Mouse (Mus musculus): Measurements from ENCODE around the gene Dnah14.

Gene Dnah14

GRCm38 (mm10) chr1:181789952-181790351, 213.6 kb downstream of the Dnah14 start:
- DNase-seq (ENCODE audit: low spot score) = no peak

- no peak for DNase-seq (ENCODE audit: low spot score)
Measured at GRCm38 (mm10) chr1:181793541-181793940, 217.2 kb downstream of the Dnah14 start.

GRCm38 (mm10) chr1:181799911-181800310, 223.6 kb downstream of the Dnah14 start:
- DNase-seq (ENCODE audit: low spot score) = no peak

- no peak for DNase-seq (ENCODE audit: low spot score)
Measured at GRCm38 (mm10) chr1:181800667-181801066, 224.3 kb downstream of the Dnah14 start.

- no peak for DNase-seq (ENCODE audit: low spot score)
Measured at GRCm38 (mm10) chr1:181811481-181812223, 235.3 kb downstream of the Dnah14 start.

DNA sequence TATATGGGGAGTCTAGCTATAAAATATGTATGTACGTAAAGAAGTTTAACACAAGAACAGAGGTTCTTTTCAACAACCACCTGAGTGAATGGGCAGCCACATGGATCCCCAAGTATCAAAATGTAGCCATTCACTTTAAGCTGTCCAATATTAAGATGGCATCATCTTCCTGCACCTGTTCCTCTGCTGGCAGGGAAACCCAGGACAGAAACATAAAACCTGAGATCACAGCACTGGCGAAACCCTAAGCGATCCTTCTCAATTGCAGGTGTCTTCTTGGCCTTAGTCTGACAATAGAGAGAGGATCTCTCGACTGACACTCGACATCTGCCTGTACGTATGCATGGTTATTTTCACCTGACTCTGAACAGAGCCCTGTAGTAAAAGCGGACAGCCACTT, 250.4 kb downstream of the Dnah14 start:
- no peak for DNase-seq (ENCODE audit: low spot score)

DNA sequence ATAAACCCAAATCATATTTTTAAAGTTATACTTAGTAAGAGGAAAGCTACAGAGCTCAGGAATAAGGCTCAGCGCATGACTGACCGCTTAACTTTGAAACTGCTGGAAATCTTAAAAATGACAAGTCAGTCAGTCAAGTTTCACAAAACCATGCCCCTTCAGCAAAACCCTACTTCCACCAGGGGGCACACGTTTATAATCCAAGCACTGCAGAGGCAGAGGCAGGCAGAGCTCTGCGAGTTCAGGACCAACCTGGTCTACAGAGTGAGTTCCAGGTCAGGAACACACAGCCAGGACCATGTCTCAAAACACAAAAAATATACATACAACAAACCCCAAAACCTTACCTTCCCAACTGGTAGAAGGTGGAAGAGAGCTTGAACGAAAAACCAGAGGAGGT, 252.0 kb downstream of the Dnah14 start:
- no peak for DNase-seq (ENCODE audit: low spot score)

DNA sequence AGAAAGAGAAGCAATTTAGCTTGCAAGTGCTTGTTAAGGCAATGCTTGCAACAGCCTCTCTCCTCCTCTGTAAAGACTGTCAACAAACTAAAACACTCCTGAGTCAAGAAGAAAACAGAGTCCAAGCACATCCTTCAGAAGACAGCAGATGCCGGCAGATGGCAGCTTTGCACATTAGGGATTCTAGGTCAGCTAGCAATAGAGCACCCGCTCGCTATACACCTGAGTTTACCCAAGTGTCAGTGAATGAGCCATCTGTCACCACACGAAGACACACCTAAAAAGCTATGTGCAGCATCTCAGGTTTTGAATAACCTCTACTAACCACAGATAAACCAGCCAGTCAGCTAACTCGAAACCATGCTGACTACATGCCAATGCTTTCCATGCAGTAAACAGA, 256.4 kb downstream of the Dnah14 start:
- no peak for DNase-seq (ENCODE audit: low spot score)

- no peak for DNase-seq (ENCODE audit: low spot score)
Measured at GRCm38 (mm10) chr1:181833143-181833542, 256.8 kb downstream of the Dnah14 start.

GRCm38 (mm10) chr1:181838111-181838510, 261.8 kb downstream of the Dnah14 start:
- DNase-seq (ENCODE audit: low spot score) = no peak

DNA sequence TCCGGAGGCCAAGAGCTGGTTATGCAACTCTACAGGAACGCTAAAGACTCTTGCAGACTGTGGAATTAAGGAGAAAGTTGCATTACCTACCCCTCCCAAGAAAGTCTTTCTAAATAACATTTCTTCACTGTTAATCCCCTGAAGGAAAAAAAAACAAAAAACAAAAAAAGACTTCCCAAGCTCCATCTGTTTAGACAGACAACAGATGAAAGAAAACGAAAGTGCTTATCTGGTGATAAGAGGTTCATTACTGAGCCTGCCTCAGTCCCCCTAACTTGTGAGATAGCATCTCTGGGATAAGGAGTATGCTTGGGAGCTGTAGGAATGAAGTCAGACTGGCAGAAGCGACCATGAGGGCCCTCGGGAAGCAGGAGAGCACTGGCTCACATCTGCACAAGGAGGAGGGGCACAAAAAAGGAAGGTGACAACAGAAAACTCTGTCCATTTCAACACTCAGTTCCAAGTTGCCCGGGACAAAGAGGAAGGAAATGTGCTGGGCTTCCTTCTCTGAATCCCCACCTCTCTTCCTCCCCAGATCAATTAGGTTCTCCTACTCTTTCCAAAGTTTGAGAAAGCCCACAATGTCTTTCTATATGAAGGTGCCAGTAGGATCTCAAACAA, 263.5 kb downstream of the Dnah14 start:
- no peak for DNase-seq (ENCODE audit: low spot score)

- peak; percentile 54 for DNase-seq (ENCODE audit: low spot score)
Measured at GRCm38 (mm10) chr1:181841396-181841795, 265.0 kb downstream of the Dnah14 start.

GRCm38 (mm10) chr1:181841864-181842672, 265.7 kb downstream of the Dnah14 start:
- peak; percentile 96 for DNase-seq (ENCODE audit: low spot score)

- no peak for DNase-seq (ENCODE audit: low spot score)
Measured at GRCm38 (mm10) chr1:181842781-181843180, 266.4 kb downstream of the Dnah14 start, which contains the start of gene Lbr. Gene Lbr, minus strand, starts transcription at chr1:181843046.

- no peak for DNase-seq (ENCODE audit: low spot score)
Measured at GRCm38 (mm10) chr1:181844874-181845547, 268.7 kb downstream of the Dnah14 start.

GRCm38 (mm10) chr1:181845767-181846166, 269.4 kb downstream of the Dnah14 start:
- DNase-seq (ENCODE audit: low spot score) = no peak

- no peak for DNase-seq (ENCODE audit: low spot score)
Measured at GRCm38 (mm10) chr1:181847396-181847795, 271.0 kb downstream of the Dnah14 start.

DNA sequence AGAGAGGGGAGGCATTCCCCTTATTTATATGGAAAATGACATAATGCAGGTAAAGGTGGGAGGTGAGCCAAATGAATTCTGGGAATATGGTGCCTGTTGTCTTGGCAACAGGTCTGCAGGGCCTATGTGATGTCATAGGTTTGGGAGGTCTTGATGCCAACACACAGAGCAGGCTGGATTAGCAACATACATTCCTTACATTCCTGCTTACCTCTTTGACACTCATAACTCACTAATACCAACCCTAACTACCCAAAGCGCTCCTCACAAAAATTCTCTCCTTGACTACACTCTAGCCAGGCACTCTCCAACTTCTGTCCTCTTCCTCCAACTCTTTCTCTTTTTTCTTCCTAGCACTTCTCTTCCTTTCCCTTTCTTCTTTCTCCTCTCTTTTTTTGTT, 271.9 kb downstream of the Dnah14 start:
- DNase-seq (ENCODE audit: low spot score) = no peak

GRCm38 (mm10) chr1:181850441-181850840, 274.1 kb downstream of the Dnah14 start:
- peak; percentile 24 for DNase-seq (ENCODE audit: low spot score)

DNA sequence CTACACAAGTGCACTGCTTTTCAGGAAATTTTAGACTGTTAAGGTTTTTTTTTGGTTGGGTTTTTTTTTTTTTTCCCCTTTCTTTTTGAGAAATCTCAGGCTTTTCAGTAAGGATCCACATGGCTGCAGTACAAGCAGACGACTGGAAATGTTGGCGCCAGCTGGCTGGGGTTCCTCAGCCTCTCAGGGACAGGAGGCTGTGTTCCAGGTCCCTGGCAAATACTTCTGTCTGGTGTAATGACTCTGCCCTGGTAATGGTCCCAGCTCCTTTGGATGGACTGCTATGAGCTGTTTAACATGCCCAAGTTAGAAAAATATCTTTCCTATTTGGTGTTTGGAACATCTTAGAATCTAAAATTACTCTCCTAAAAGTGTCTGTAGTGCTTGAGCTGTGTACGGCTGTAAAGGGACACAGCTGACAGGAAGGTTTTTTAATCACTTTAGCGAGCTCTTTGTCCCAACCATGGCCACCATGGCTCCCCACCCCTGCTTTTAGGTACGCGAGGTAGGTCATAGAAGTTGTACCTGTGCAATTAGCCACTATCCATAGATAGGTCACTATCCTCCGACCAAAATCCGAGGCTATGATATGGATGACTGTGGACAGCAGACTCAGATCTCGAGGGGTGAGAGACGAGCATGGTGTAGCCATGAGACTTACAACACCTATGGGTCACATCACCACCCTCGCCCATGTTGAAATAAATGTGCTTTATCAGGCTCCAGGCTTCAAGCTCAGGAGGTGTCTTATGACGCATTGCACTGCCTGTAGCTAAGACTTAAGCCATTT, 275.4 kb downstream of the Dnah14 start:
- DNase-seq (ENCODE audit: low spot score) = no peak

DNA sequence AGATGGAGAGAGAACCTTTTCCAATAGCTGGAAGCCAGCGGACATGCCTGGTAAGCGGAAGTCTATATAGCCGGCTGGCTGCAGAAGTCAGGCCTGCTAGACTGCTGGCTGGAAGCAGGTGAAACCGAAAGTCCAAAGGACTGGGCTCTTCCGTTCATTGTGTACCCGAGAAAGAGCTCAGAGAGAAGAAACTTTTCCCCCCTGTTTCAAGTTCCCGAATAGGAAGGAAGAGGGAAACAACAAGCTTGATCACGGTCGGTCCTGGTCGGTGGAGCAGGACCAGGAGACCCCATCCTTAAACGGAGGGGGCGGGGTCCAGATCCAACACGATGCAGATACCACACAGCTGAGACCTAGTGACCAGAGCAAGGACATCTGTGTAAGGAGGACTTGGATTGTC, 276.1 kb downstream of the Dnah14 start:
- no peak for DNase-seq (ENCODE audit: low spot score)

Data from embryo, embryonic 10.5 days (tissue).